Mouse (Mus musculus) stomach, embryonic 15.5 days (tissue): ENCODE data around the gene Ccnq. TPM values are rescaled to one million over a fixed set of nuclear protein-coding genes. Genes with fewer than 3 reads are reported as not detected.
"Not testable (repeated sequence)": the region's sequence is repeated elsewhere in the genome, so short reads cannot be mapped to it uniquely, and the experiment has no call there.

Experiments used
- ATAC-seq: fragments of 200-750 bp; cut with Nextera tagmentation; 2 replicates; pipeline ENCODE4 v1.8.0; 2017; ENCODE audit warnings: low read depth, moderate number of reproducible peaks, moderate TSS enrichment; ENCODE audit not compliant: insufficient read depth, low FRiP score
- H3K27ac ChIP-seq: fragments of 300-500 bp; sonication (generic); 2 replicates; pipeline ENCODE4 v1.5.1; 2015; ENCODE audit warnings: mild to moderate bottlenecking, inconsistent platforms
- H3K27me3 ChIP-seq: fragments of 300-500 bp; sonication (generic); replicated peaks from 2 replicates; pipeline ENCODE4 v1.6.1; 2015; ENCODE audit warnings: inconsistent platforms
- H3K36me3 ChIP-seq: fragments of 300-500 bp; sonication (generic); 2 replicates; pipeline ENCODE4 v1.6.1; 2015; ENCODE audit warnings: inconsistent platforms
- H3K4me1 ChIP-seq: fragments of 300-500 bp; sonication (generic); 2 replicates; pipeline ENCODE4 v1.6.1; 2015; ENCODE audit warnings: inconsistent platforms
- H3K4me2 ChIP-seq: fragments of 300-500 bp; sonication (generic); 2 replicates; pipeline ENCODE4 v1.6.1; 2015; ENCODE audit warnings: mild to moderate bottlenecking, inconsistent platforms
- H3K4me3 ChIP-seq: fragments of 300-500 bp; sonication (generic); replicated peaks from 2 replicates; pipeline ENCODE4 v1.5.1; 2015; ENCODE audit warnings: inconsistent platforms
- H3K9ac ChIP-seq: fragments of 300-500 bp; sonication (generic); 2 replicates; pipeline ENCODE4 v1.6.1; 2015; ENCODE audit warnings: inconsistent platforms
- H3K9me3 ChIP-seq: fragments of 300-500 bp; sonication (generic); 2 replicates; pipeline ENCODE4 v1.6.1; 2016; ENCODE audit warnings: inconsistent platforms
- WGBS: fragments of 180-500 bp; shearing (Covaris S2); methylation state at CpG from one replicate; pipeline ENCODE4 v1.1.7; 2015; 5-methylcytosine and 5-hydroxymethylcytosine counted together
- polyA plus RNA-seq: library from polyadenylated mRNA; unstranded; fragments of >200 nt; fragmentation: Nextera tagmentation; extraction: Ambion mirVana; gene quantifications from 2 replicates; pipeline ENCODE4 v1.2.1, GENCODE M21; 2015

Gene Ccnq
- polyA plus RNA-seq, 1 experiment from 2014 or later: 39.3 TPM

GRCm38 (mm10) chr11:78754177-78754576, 2.6 kb upstream of the Ccnq start:
- H3K27ac ChIP-seq, H3K4me3 ChIP-seq, H3K27me3 ChIP-seq, H3K9ac ChIP-seq, ATAC-seq, H3K4me2 ChIP-seq, H3K9me3 ChIP-seq, H3K4me1 ChIP-seq, H3K36me3 ChIP-seq: not testable (repeated sequence)
- WGBS: 83% methylated on average over 1 of the region's 1 CpGs

- no peak for ATAC-seq
- WGBS: 48% methylated on average over 1 of the region's 1 CpGs
- no peaks in the 10 kb centered on the region for H3K27me3 ChIP-seq
- H3K9ac ChIP-seq: no peak overlapping the region
- no peak overlapping the region for H3K4me3 ChIP-seq
- 0 out of 2 replicates have a peak, but pooled peaks cover 8% of the 10 kb centered on the region for H3K36me3 ChIP-seq
- peaks cover 6% of the 10 kb centered on the region; the same call in 1 of the 2 replicates for H3K4me1 ChIP-seq
- H3K4me2 ChIP-seq: no peak overlapping the region
- H3K9me3 ChIP-seq: no peaks in the 10 kb centered on the region
- no peak overlapping the region for H3K27ac ChIP-seq
These were observed 1.7 kb upstream of the Ccnq start for GRCm38 (mm10) chr11:78753183-78753582.

- Histone ChIP-seq H3K4me1 (peaks cover 6% of the 10 kb centered on the region; the same call in 1 of the 2 replicates), H3K27ac (no peak overlapping the region), H3K36me3 (0 out of 2 replicates have a peak, but pooled peaks cover 8% of the 10 kb centered on the region), H3K27me3 (no peaks in the 10 kb centered on the region), H3K4me2 (peak overlapping the region; percentile 84), H3K4me3 (peak overlapping the region; percentile 73), H3K9me3 (no peaks in the 10 kb centered on the region), H3K9ac (peak overlapping the region; percentile 65; the same call in 1 of the 2 replicates)
- no peak for ATAC-seq
- WGBS: 3% methylated on average over 2 of the region's 2 CpGs
These were observed 294 bp upstream of the Ccnq start for GRCm38 (mm10) chr11:78751843-78752203.

DNA sequence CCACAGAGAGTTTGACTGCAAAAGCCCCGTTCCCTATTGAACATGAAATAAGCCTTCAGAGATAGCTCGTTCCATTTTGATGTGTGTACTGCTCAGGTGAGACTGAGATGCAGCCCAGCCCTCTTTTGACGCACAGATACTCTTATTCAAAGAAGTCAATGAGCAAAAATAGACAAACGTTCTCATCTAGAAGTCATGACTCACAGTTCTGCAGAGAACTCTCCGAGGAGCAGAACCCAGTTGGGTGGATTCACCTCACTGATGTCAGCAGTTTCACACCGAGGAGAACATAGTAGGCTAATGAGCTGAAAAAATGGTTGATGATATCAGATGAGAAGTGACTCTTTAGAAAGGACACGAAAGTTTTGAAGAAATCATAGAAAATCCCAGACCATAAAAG, 5.3 kb downstream of the Ccnq start:
- Histone ChIP-seq H3K9me3 (no peaks in the 10 kb centered on the region), H3K27ac (no peak overlapping the region), H3K4me2 (no peak overlapping the region), H3K27me3 (no peaks in the 10 kb centered on the region), H3K4me1 (peaks cover 6% of the 10 kb centered on the region; the same call in 1 of the 2 replicates), H3K4me3 (no peak overlapping the region), H3K9ac (no peak overlapping the region), H3K36me3 (0 out of 2 replicates have a peak, but pooled peaks cover 8% of the 10 kb centered on the region)
- 87% methylated on average over 7 of the region's 7 CpGs for WGBS
- ATAC-seq: no peak

- peaks cover under 1% of the 10 kb centered on the region; the same call in 1 of the 2 replicates for H3K4me1 ChIP-seq
- 53% methylated on average over 4 of the region's 4 CpGs for WGBS
- H3K27ac ChIP-seq: no peak overlapping the region
- H3K27me3 ChIP-seq: no peaks in the 10 kb centered on the region
- 0 out of 2 replicates have a peak, but pooled peaks cover 8% of the 10 kb centered on the region for H3K36me3 ChIP-seq
- H3K9me3 ChIP-seq: no peaks in the 10 kb centered on the region
- H3K4me2 ChIP-seq: no peak overlapping the region
- H3K4me3 ChIP-seq: no peak overlapping the region
- no peak overlapping the region for H3K9ac ChIP-seq
- ATAC-seq: no peak
These were observed 6.1 kb downstream of the Ccnq start for GRCm38 (mm10) chr11:78745475-78745874.

DNA sequence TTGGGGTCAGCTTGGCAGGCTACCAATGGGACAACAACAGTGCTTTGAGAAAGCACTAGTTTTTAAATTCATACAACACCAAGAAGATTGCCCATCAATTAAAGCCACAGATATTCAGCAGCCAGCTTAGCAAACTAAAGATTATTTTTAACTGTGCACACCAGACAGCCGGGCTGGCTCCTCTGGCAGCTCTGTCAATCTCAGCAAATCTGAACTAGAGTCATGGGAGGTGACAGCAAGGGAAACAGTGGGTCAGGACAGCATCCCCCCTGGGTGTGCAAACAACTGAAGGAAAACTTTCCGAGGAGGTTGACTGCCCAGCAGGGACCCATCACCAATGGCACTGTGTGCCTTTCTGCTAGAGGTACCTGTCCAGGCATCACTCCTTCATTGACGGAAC, 9.1 kb downstream of the Ccnq start:
- H3K4me1 ChIP-seq: no peaks in the 10 kb centered on the region
- H3K27ac ChIP-seq: no peak overlapping the region
- no peak overlapping the region for H3K4me3 ChIP-seq
- no peak for ATAC-seq
- H3K9ac ChIP-seq: no peak overlapping the region
- H3K27me3 ChIP-seq: no peaks in the 10 kb centered on the region
- no peak overlapping the region for H3K4me2 ChIP-seq
- no peaks in the 10 kb centered on the region for H3K36me3 ChIP-seq
- 64% methylated on average over 3 of the region's 3 CpGs for WGBS
- no peaks in the 10 kb centered on the region for H3K9me3 ChIP-seq

GRCm38 (mm10) chr11:78741958-78742357, 9.6 kb downstream of the Ccnq start:
- 75% methylated on average over 7 of the region's 7 CpGs for WGBS
- H3K4me2 ChIP-seq: no peak overlapping the region
- no peak for ATAC-seq
- H3K27me3 ChIP-seq: no peaks in the 10 kb centered on the region
- no peak overlapping the region for H3K9ac ChIP-seq
- H3K4me3 ChIP-seq: no peak overlapping the region
- H3K27ac ChIP-seq: no peak overlapping the region
- H3K36me3 ChIP-seq: no peaks in the 10 kb centered on the region
- no peaks in the 10 kb centered on the region for H3K9me3 ChIP-seq
- H3K4me1 ChIP-seq: no peaks in the 10 kb centered on the region

GRCm38 (mm10) chr11:78739361-78739760, 12.2 kb downstream of the Ccnq start:
- no peak for ATAC-seq
- H3K27me3 ChIP-seq: no peaks in the 10 kb centered on the region
- no peaks in the 10 kb centered on the region for H3K36me3 ChIP-seq
- no peak overlapping the region for H3K4me3 ChIP-seq
- H3K9ac ChIP-seq: no peak overlapping the region
- no peak overlapping the region for H3K27ac ChIP-seq
- no peaks in the 10 kb centered on the region for H3K4me1 ChIP-seq
- H3K4me2 ChIP-seq: no peak overlapping the region
- no peaks in the 10 kb centered on the region for H3K9me3 ChIP-seq

DNA sequence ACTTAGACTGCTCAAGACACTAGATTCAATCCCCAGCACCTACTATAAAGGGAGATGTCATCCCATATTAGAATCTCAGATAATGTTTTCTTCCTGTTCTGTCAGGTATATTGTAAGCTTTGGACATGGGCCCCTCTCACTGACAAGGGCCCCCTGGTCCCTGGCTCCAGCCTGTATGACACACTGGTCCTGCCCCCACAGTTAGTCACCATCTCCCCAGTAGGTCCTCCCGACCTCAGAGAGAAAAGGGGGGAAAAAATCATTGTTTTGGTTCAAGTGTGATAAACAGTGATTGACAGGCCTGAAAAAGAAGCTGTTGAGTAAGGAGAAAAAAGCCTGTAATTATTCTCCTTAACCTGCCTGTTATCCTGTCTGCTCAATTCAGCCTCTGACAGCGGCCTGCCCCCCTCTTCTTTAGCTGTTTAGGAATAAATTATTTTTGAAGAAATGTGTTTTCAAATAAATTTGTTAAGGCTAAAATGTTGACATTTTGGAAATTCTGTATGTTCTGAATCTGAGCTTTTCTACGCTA, 14.6 kb downstream of the Ccnq start:
- Histone ChIP-seq H3K4me3 (no peak overlapping the region), H3K4me1 (no peaks in the 10 kb centered on the region), H3K27me3 (no peaks in the 10 kb centered on the region), H3K9me3 (no peaks in the 10 kb centered on the region), H3K9ac (no peak overlapping the region), H3K36me3 (no peaks in the 10 kb centered on the region), H3K27ac (no peak overlapping the region), H3K4me2 (no peak overlapping the region)
- ATAC-seq: no peak
- WGBS: 77% methylated on average over 3 of the region's 3 CpGs

DNA sequence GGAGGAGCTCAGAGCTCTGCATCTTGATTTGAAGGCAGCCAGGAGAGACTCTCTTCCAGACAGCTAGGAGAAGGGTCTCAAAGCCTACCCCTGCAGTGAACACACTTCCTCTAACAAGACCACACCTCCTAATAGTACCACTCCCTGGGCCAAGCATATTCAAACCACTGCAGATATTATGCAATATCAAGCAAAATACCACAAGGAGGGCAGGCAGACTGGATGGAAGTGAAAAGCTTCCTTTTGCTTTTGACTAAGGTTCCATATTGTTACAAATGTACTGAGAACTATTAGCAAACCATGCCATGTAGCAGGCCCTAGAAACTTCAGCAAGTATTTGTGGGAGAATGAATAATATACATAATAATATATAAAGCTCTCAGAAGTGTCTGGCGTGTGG, 16.4 kb downstream of the Ccnq start:
- no peak for ATAC-seq
- WGBS: 84% methylated on average over 1 of the region's 1 CpGs
- Histone ChIP-seq H3K27ac (no peak overlapping the region), H3K4me1 (no peaks in the 10 kb centered on the region), H3K36me3 (no peaks in the 10 kb centered on the region), H3K4me2 (no peak overlapping the region), H3K9ac (no peak overlapping the region), H3K9me3 (no peaks in the 10 kb centered on the region), H3K4me3 (no peak overlapping the region), H3K27me3 (no peaks in the 10 kb centered on the region)

- 67% methylated on average over 6 of the region's 6 CpGs for WGBS
- no peaks in the 10 kb centered on the region for H3K27me3 ChIP-seq
- no peaks in the 10 kb centered on the region for H3K36me3 ChIP-seq
- no peak overlapping the region for H3K9ac ChIP-seq
- no peak overlapping the region for H3K4me3 ChIP-seq
- no peaks in the 10 kb centered on the region for H3K9me3 ChIP-seq
- ATAC-seq: no peak
- no peak overlapping the region for H3K4me2 ChIP-seq
- no peaks in the 10 kb centered on the region for H3K4me1 ChIP-seq
- no peak overlapping the region for H3K27ac ChIP-seq
These were observed 18.9 kb downstream of the Ccnq start for GRCm38 (mm10) chr11:78732619-78733018.

GRCm38 (mm10) chr11:78730902-78731301, 20.6 kb downstream of the Ccnq start:
- H3K4me3 ChIP-seq: no peak overlapping the region
- 16% methylated on average over 2 of the region's 2 CpGs for WGBS

DNA sequence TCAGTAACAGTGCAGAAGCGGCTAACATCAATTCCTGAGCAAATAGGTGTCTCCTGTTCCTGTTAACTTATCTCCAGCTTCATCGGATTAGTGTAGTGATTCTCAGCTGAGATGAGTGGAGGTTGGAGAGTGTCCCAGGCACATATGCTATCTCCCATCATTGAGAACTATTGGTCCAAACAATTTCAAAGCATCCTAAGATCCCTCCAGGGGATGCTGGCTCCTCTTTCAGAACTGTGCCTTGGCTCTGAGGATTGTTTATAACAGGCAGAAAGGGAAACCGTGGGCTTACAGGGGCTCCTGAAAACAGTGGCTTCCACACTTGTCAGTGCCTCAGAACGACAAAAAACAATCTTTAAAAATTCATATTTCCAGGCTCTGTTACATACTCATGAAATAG, 23.5 kb downstream of the Ccnq start:
- Histone ChIP-seq H3K4me3 (no peak overlapping the region), H3K9ac (no peak overlapping the region), H3K27ac (no peak overlapping the region), H3K4me2 (no peak overlapping the region), H3K4me1 (no peaks in the 10 kb centered on the region), H3K36me3 (no peaks in the 10 kb centered on the region), H3K9me3 (no peaks in the 10 kb centered on the region), H3K27me3 (no peaks in the 10 kb centered on the region)
- no peak for ATAC-seq
- WGBS: 69% methylated on average over 4 of the region's 4 CpGs

More at GRCm38 (mm10) chr11:78730902-78731301, 20.6 kb downstream of the Ccnq start:
- no peaks in the 10 kb centered on the region for H3K36me3 ChIP-seq
- no peak overlapping the region for H3K9ac ChIP-seq
- H3K4me2 ChIP-seq: no peak overlapping the region
- H3K4me1 ChIP-seq: no peaks in the 10 kb centered on the region
- no peaks in the 10 kb centered on the region for H3K9me3 ChIP-seq
- H3K27ac ChIP-seq: no peak overlapping the region
- no peaks in the 10 kb centered on the region for H3K27me3 ChIP-seq
- no peak for ATAC-seq
